Mouse (Mus musculus): ENCODE measurements at regions not wholly inside any gene's neighbourhood (a gene's known extent, or its start where the extent isn't known, plus 50 kb on each side); places are given as distances from the start of the nearest gene placed in this dataset.
"Not testable (repeated sequence)": the region's sequence is repeated elsewhere in the genome, so short reads cannot be mapped to it uniquely, and the experiment has no call there.

DNA sequence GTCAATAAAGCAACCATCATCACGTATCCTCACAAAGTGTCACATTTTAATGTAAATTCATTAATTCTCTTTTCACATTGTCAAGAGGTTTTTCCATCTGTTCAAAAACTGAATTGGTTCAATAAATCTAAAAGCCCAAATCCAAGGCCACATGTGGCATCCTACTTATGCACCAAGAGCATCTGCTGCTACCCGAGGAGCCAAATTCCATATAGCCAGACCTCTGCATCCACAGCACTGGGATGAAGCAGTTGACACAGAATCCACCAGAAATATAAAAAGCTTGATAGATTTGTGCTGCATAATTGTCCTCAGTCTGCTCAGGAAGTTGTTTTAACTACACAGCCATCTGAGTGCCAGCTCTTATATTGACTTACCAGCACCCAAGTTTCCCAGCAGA is 164.4 kb upstream of the Tram1l1 start:
- no peak for DNase-seq (ENCODE audit: low spot score)

DNA sequence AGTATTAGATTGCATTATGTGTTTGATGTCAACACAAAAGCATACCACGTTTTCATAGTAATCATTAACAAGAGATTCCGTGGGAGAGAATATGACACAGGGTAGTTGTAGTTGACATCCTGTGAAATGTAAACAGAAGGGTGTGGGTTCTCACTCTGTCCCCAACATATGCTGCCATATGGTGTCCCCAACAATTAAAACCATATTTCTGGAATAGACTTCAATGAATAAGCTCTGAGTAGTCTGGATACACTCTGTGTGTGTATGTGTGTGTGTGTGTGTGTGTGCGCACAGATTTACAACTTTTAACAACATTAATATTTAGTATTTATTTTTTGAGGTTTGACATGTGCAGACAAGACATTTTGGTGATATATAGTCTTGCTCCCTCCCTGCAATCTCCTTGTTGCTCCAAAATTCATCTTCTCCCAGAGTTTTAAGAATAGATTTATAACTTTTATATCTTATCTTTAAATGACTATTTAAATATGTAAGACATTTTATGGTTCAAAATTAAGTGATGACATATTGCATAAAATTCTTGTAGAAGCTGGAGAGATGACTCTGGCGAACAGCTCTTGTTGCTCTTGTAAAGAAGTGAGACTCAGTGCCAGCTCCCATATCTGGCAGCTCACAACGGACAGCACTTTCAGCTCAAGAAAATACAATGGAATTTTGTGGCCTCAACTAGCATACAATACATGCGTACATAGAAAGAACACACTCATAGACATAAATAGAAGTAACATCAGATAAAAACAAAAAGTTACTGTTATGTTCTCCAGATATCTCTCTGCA is 162.6 kb upstream of the Tram1l1 start:
- no peak for DNase-seq (ENCODE audit: low spot score)

GRCm38 (mm10) chr3:124193331-124193730 is 127.3 kb upstream of the Tram1l1 start:
- not testable (repeated sequence) for DNase-seq (ENCODE audit: low spot score)

GRCm38 (mm10) chr3:124200226-124200940 is 120.3 kb upstream of the Tram1l1 start:
- not testable (repeated sequence) for DNase-seq (ENCODE audit: low spot score)

- no peak for DNase-seq (ENCODE audit: low spot score)
Observed at GRCm38 (mm10) chr3:124217131-124217530, 103.5 kb upstream of the Tram1l1 start.

DNA sequence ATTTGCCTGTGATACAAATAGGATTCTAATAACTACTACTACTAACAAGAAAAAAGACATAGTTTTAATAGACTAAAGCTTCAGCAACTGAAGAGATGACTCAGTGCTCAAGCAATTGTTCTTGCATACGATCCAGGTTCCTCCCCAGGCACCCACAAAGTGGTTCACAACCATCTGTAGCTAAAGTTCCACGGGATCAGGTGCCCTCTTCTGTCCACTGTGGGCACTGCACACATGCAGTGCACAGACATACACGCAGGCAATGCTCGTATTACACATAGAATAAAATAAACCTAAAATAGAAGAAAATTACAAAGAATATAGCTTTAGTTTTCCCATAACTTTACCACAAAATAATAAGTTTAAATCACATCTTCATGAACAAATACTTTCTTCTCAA is 94.7 kb upstream of the Tram1l1 start:
- DNase-seq (ENCODE audit: low spot score) = no peak

DNA sequence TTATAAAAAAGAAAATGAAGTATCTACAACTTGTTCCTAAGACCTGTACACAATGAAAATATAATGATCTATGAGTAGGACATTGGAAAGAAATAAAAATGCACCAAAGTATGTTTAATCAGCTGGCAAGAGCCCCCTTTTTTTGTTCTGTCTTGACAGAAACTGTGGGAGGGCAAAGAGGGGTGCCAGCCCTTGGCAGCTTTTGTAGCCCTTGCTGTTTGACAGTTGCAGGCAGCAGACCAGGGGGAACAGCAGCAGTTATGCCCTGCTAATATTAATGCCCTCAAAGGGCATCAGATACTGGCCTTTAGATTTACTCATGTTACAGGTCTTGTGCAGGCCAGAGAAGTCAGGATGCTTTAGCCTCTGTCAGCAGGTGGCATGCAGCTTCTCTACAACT is 93.0 kb upstream of the Tram1l1 start:
- DNase-seq (ENCODE audit: low spot score) = no peak

DNA sequence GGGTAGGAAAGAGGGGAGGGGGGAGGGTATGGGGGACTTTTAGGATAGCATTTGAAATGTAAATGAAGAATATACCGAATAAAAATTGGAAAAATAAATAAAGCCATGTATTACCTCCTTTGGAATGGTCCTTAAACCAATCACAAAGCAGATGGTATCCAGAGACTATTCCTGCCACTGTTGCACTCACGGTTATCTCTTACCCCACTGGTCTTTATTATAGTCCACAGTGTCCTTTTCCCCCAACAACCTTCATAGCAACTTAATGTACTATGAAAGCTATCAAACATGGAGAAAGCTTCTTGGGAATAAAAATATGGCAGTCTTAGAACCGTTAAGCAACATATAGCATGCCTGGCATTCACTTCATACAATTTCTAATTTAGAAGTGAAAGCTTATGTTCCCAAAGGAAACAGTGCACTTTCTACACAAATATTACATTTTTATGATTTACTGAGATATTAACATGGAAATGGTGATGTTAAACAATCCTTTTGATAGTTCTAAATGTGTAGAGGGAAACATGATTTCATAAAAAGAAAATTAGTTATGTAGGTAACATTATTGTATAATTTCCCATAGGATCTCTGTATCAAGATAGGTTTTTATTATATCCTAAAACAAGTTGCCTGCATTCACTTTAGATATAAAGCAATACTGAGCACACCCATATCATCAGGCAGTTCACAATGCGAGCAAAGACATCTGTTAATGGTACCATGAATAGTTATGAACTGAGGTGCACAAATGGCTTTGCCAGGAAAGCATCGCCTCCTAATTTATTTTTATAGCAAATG is 79.5 kb upstream of the Tram1l1 start:
- no peak for DNase-seq (ENCODE audit: low spot score)

DNA sequence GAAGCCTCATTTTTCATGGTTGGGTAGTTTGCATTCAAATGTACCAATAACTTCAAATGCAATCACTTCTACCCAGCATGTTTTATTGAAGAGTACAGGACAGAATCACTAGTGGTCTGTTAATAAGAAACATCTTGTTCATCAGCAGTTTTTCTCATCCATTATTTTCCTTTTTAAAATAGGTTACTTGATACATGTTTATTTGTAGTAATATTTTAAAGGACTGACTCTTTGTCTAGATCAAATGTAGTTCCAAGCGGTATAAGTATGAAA is 79.0 kb upstream of the Tram1l1 start:
- no peak for DNase-seq (ENCODE audit: low spot score)

DNA sequence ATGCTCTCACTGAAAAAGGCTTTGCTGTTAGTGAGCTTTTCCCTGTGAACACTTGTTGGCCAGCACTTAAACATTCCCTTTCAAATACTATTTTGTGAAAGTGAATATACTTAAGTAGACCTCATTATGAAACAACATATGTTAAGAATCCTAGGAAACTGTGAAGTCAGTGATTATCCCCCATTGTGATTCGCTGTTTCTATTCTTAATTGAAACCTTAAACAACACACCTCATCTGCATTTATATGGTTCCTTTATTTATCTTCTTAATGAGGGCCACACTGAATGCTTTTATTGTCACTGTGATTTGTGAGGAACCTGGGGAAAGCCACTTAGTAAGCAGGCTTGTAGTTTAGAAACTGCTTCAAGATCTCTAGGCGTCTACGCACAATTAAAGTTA is 58.5 kb upstream of the Tram1l1 start:
- DNase-seq (ENCODE audit: low spot score) = no peak

GRCm38 (mm10) chr3:124266821-124267220 is 53.8 kb upstream of the Tram1l1 start:
- DNase-seq (ENCODE audit: low spot score) = no peak

- no peak for DNase-seq (ENCODE audit: low spot score)
Observed at GRCm38 (mm10) chr3:124270506-124270905, 50.1 kb upstream of the Tram1l1 start.
